Mouse (Mus musculus): ENCODE data around the gene Usp11. TPM values are rescaled to one million over a fixed set of nuclear protein-coding genes. Genes with fewer than 3 reads are reported as not detected.

Gene Usp11
- total RNA-seq, 2 experiments from 2014 or later: 111 to 113 TPM

Other genes starting within 250 kb of the Usp11 start
- under 1 TPM in 1 of 2 experiments, not detected in 1; 0.35 TPM for gene Rgn, start 154.1 kb upstream of the Usp11 start, total RNA-seq (2021)
- gene Rbm10, start 86.4 kb upstream of the Usp11 start, total RNA-seq (2021): 10 to 100 TPM; 51.1 to 53.9 TPM
- 100 to 1,000 TPM; 150 to 162 TPM for gene Ndufb11, start 86.3 kb upstream of the Usp11 start, total RNA-seq (2021)
- 100 to 1,000 TPM; 373 to 384 TPM for gene Uba1, start 45.6 kb upstream of the Usp11 start, total RNA-seq (2021)
- gene Cdk16, start 16.0 kb upstream of the Usp11 start, total RNA-seq (2021): 100 to 1,000 TPM; 224 to 227 TPM
- gene Araf, start 93.9 kb downstream of the Usp11 start, total RNA-seq (2021): 100 to 1,000 TPM; 186 to 190 TPM
- gene Timp1, start 166.3 kb downstream of the Usp11 start, total RNA-seq (2021): under 1 TPM; 0.42 to 0.63 TPM
- 100 to 1,000 TPM; 444 to 469 TPM for gene Syn1, start 217.1 kb downstream of the Usp11 start, total RNA-seq (2021)
- gene Cfp, start 227.6 kb downstream of the Usp11 start, total RNA-seq (2021): 10 to 100 TPM; 15.0 to 22.8 TPM
- 10 to 100 TPM; 90.7 to 95.4 TPM for gene Elk1, start 246.7 kb downstream of the Usp11 start, total RNA-seq (2021)

Data from layer of hippocampus, postnatal 36 days (tissue).